Mouse (Mus musculus) sigmoid colon, adult 10 weeks (tissue): ENCODE data around the gene Npat. TPM values are rescaled to one million over a fixed set of nuclear protein-coding genes. Genes with fewer than 3 reads are reported as not detected.

Experiments used
- polyA plus RNA-seq: library from polyadenylated mRNA; stranded (reverse); fragments of 350-450 nt; fragmentation: Illumina TruSeq; extraction: RNeasy Lipid Tissue Mini Kit (QIAGEN cat#74804); gene quantifications from one replicate; pipeline ENCODE4 v1.2.3, GENCODE M21; 2014; ENCODE audit warnings: low read depth, low replicate concordance

Npat gene
- 33.0 TPM for polyA plus RNA-seq

GRCm38 (mm10) chr9:53536558-53537320 lies at the start of gene Npat, which contains the start of gene Atm:
Gene Npat (plus strand): TSS chr9:53537047.
Gene Atm (minus strand): TSS chr9:53536740.

GRCm38 (mm10) chr9:53609968-53610781 lies 73.3 kb downstream of the Npat start, which contains the start of gene Acat1:
Gene Acat1 (minus strand): TSS chr9:53610382.

Other genes with a start within 250 kb of the Npat start
- gene Exph5, start 235.4 kb upstream of the Npat start, polyA plus RNA-seq = 24.6 TPM
- gene Kdelc2, start 153.0 kb upstream of the Npat start, polyA plus RNA-seq = 40.3 TPM
- gene 4930550C14Rik, start 134.7 kb upstream of the Npat start, polyA plus RNA-seq = 2.5 TPM
- 21.9 TPM for gene Atm, start 307 bp upstream of the Npat start, polyA plus RNA-seq
- 111 TPM for gene Acat1, start 73.3 kb downstream of the Npat start, polyA plus RNA-seq
- gene Cul5, start 133.0 kb downstream of the Npat start, polyA plus RNA-seq = 60.9 TPM
- gene Rab39, start 169.2 kb downstream of the Npat start, polyA plus RNA-seq = 1.1 TPM
- 12.8 TPM for gene Slc35f2, start 234.5 kb downstream of the Npat start, polyA plus RNA-seq